Mouse (Mus musculus) CD4-positive, CD25-positive, alpha-beta regulatory T cell, adult 2 months (primary cell): ENCODE data around the gene 1110002E22Rik.

Experiments
- DNase-seq: peaks from one replicate; pipeline ENCODE4 v3.0.0-alpha.2; 2012; ENCODE audit warnings: low read depth, low spot score

1110002E22Rik gene

DNA sequence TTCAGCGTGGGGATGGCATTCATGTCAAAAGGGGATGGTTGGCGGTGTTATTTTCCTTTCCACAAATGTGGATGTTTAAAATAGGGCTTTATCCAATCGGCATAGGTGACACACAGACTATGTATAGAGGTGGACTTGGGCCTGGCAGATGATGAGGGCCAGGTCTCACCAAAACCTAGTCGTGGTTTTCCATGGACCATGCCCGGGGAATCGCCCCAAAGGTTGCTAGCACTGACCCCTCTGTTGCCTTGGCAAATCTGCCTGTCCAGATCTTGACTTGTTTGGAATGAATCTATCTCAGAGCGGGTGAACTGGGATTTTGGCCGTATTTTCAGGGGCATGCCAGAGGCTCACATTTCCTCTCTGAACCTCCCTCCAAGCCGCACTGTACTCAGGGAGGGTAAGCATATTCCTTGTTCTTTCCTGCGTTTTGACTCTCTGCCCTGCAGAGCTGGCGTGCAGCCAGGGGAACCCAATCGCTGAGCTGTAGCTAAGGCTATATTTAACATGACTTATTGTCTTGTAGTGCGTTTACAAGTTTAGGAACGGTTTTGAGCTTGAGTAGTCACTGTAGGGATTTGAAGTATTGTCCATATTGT lies 1.0 kb upstream of the 1110002E22Rik start:
- DNase-seq = no peak

GRCm38 (mm10) chr3:138065930-138066329 lies 1.1 kb downstream of the 1110002E22Rik start:
- DNase-seq = no peak

GRCm38 (mm10) chr3:138066348-138066856 lies 1.6 kb downstream of the 1110002E22Rik start:
- DNase-seq = no peak

DNA sequence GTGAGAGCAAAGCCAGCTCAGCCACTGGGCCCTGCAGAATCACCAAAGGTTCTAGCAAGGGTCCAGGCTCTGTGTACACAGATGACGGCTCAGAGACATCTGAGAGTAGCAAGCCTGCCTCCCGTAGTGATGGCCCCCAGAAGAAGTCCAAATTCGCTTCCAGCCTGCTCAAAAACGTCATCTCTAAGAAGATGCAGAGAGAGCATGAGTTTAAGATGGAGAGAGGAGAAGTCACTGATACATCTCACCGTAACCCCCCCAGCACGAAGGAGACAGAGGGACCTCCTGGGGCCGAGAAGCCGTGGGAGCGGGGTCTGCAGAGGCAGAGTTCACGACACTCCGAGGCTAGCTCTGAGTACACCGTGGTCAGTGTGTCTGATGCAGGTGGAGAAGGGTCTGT lies 2.4 kb downstream of the 1110002E22Rik start, which contains the start of gene Gm5105:
Gene Gm5105, minus strand, starts transcription at position 101 of the 400 bp plus-strand sequence.
- no peak for DNase-seq

- no peak for DNase-seq
These were observed 3.3 kb downstream of the 1110002E22Rik start for GRCm38 (mm10) chr3:138068103-138068502.

DNA sequence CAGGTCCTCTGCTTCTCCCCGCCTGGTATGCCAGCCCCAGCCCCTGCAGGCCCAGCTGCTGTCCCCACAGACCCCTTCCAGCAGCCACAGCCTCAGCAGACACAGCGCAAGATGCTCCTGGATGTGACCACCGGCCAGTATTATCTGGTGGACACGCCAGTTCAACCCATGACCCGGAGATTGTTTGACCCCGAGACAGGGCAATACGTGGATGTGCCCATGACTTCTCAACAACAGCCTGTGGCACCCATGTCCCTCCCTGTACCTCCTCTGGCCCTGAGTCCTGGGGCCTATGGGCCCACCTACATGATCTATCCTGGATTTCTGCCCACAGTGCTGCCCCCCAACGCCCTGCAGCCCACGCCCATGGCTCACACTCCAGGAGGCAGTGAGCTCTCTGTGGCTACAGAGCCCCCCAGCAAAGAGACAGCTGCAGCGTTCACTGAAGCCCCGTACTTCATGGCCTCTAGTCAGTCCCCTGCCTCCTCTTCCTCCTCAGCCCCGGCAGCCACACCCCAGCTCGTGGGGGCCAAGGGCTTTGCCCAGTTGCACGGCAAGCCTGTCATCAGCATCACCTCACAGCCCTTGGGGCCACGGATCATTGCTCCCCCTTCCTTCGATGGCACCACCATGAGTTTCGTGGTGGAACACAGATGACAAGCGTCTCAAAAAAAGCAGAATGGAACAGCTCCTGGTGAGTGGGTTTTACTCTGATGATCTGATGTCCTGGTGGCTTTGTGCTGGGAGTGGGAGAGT lies 5.1 kb downstream of the 1110002E22Rik start:
- no peak for DNase-seq

DNA sequence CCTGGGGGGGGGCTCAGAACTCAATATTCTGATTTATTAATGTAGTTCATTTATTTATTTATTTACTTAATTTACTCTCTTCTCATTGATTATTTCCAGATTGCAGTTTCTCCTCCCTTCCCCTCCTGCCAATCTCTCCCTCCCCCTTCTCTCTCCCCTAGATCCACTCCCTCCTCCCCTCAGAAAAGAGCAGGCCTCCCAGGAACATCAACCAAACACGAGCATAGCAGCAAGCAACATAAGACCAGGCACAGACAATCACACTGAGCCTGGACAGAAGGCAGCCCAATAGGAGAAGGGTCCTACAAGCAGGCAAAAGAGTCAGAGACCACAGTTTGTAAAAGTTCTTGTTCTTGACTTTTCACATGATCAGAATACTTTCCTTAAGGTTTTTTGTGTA lies 6.2 kb downstream of the 1110002E22Rik start:
- DNase-seq = no peak

GRCm38 (mm10) chr3:138071476-138072073 lies 6.7 kb downstream of the 1110002E22Rik start:
- DNase-seq = no peak

- no peak for DNase-seq
These were observed 9.4 kb downstream of the 1110002E22Rik start for GRCm38 (mm10) chr3:138074214-138074613.

GRCm38 (mm10) chr3:138075209-138075608 lies 10.4 kb downstream of the 1110002E22Rik start:
- DNase-seq = no peak

- DNase-seq = no peak
These were observed 12.9 kb downstream of the 1110002E22Rik start for GRCm38 (mm10) chr3:138077476-138078340.

- no peak for DNase-seq
These were observed 13.8 kb downstream of the 1110002E22Rik start for GRCm38 (mm10) chr3:138078701-138079100.

- no peak for DNase-seq
These were observed 18.3 kb downstream of the 1110002E22Rik start for GRCm38 (mm10) chr3:138083073-138083637.

DNA sequence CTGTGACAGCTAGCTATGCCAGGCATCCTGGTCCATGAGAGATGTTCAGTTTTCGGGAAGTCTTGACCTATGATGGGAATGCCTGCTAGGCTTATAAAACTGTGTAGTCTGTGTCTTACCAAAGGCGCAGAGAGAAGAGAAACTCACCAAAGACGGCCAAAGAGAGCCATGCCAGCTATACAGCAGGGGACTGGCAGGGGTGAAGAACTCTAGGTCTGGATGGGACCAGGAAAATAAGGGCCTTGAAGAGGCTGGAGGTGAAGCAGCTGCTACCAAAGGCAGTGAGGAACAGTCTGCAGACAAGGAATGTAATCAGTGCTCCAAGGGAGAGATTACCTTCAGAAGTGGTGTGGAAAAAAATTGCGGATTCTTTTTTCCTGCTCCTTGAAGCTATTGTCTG lies 19.0 kb downstream of the 1110002E22Rik start:
- no peak for DNase-seq

- no peak for DNase-seq
These were observed 30.4 kb downstream of the 1110002E22Rik start for GRCm38 (mm10) chr3:138095301-138095700.

DNA sequence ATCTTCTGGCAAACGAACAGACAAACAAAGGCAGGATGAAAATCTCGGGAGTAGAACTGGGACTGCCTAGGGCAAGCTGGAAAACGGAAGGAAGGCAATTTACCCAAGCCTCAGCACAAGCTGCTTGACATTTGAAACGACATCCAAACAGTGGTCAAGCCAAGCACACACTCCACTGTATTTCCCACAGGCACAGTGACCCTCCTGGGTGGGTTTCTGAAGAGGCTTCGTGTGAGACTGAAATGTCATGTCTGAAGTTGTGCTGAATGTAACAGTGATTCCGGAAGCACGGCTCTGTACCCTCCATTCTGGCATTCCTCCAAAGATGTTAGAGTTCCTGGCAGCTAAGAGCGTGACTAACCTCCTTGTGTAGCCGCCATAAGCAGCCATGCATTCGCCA lies 30.9 kb downstream of the 1110002E22Rik start:
- no peak for DNase-seq

DNA sequence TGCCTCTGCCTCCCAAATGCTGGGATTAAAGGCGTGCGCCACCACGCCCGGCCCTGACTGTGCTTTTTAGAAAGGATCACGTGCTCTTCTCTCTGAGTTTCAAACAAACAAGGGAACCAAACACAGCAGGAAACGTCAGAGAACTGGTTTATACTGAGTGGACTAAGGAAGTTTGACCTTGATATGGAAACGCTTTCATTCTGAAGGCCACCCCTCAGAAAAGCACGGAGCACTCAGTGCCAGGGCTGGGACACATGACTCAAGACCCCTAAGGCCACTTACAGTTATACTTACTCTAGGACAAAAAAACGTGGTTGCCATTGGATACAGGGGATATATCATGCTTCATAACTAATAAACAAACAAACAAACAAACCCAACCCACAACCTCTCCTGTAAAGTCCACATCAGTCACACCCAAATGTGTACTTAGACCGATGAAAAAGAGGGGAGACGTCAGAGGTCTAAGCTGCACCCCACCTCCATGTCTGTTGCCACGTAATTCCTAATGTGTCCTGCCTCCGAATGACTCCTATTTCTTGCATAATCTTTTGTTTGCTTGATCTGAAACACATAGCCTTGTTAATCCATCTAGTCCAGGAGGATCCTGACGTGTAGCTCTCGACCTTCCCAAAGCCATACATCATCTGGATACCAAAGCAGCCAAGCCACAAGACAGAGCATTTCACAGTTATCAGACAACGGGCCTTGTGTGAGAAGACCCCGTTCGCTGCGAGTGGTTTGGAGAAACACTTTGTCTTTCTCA lies 31.6 kb downstream of the 1110002E22Rik start:
- DNase-seq = no peak

DNA sequence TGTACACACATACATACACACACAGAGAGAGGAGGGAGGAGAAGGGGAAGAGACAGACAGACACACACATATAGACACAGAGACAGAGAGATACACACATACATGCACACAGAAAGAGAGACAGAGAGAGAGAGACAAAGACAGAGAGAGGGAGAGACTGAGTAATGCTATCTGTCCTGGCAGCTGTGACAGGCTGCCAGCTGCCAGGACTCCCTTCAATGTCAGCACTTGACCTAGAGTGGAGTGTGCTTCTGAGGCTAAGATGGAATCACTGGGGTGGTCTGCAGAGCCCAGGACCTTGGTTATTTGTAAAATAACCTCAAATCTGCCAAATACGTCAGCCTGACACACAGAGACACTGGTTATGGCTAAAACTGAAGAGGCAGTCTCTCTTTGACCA lies 32.9 kb downstream of the 1110002E22Rik start:
- no peak for DNase-seq

DNA sequence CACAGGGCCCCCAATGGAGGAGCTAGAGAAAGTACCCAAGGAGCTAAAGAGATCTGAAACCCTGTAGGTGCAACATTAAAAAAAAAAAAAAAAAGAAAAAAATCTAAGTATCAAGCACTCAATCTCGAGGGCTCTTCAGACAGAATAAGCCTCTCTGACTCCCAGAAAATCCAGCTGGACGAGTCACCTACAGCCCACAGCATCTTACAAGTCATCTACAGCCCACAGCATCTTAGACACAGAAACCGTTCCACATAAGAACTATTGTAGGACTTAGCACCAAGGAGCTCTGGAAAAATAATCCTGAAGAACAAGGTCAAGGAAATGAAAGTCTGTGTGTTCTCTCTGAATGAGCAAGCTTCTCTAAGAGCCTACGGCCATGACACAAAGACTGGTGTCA lies 37.1 kb downstream of the 1110002E22Rik start:
- DNase-seq = no peak

DNA sequence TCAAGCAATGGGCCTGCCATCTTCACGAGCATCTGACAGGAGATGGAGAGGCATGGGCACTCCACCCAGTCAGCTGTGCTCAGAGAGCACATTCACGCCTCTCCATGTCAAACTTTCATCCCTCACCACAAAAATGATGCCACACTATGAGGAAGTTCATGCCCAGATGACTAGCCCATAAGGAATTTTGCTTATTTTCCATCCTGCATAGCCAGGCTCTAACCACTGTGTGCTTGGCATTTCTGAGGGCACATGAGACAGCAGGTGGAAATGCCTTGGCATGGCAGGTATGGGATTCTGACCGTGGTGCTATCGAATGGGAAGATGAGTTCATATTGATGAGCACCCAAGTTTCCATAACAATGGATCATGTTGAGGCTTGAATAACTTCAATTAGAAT lies 38.8 kb downstream of the 1110002E22Rik start:
- DNase-seq = no peak

DNA sequence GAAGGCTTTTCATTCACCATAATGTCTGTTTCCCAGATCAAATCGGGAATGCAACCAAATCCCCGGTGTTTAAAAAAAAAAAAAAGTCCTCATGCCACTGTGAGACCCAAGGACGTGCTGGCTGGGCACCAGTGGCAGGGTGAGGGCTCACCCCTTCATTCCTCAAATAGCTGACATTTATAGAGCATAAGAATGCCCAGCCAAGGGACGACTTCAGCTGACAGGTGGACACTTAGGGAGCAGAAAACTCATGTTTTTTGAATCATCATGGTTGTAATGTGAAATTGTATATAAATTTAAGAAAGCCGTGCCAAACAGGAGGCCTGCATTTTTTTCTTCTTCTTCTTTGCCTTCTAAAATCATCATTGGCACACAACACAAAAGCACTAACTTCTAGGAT lies 40.2 kb downstream of the 1110002E22Rik start:
- no peak for DNase-seq
